Mouse (Mus musculus): Measurements from ENCODE around the gene Meox1. TPM values are rescaled to one million over a fixed set of nuclear protein-coding genes. Genes with fewer than 3 reads are reported as not detected.

Gene Meox1
- total and polyA plus RNA-seq, 2 experiments from 2014 or later: 0.69 to 2.0 TPM

DNA sequence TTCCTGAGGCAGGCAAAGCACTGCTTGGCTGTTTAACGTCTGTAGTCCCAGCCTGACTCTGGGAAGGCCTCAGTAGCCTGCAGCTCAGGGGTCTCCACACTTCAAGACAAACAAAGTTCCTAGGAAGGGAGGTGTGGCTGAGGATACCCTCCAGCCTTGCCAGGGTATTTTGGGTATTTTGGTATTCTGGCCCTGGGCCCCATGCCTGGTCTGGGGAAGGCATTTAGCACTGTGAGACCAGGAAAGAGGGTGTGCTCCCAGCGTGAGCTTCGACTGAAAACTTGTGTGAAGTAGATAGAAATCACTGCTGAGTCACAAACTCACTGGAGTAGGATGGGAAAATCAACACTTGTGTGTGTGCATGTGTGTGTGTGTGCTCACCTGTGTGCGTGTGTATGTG is 14.5 kb downstream of the Meox1 start:
- Histone ChIP-seq H3K9ac (replicated peaks; ENCODE audit: low read length) (no peak overlapping the region), H3K4me3 (ENCODE audit: low read length) (no peak overlapping the region), H3K27ac (no peak overlapping the region), H3K27me3 (ENCODE audit: insufficient read depth, low read length) (no peaks in the 10 kb centered on the region), H3K4me2 (ENCODE audit: low read depth, low read length) (no peak overlapping the region), H3K36me3 (ENCODE audit: insufficient read depth, low read length) (no peaks in the 10 kb centered on the region), H3K4me1 (ENCODE audit: insufficient read depth, low read length) (peaks cover 9% of the 10 kb centered on the region), H3K9me3 (ENCODE audit: low read length) (no peaks in the 10 kb centered on the region)
- ATAC-seq (no peak), DNase-seq (ENCODE audit: low spot score) (no peak)
- no peak for TF ChIP-seq CTCF (IDR thresholded peaks at IDR 0.05; ENCODE audit: low read depth)
- 78% methylated on average over 4 of the region's 4 CpGs for WGBS

DNA sequence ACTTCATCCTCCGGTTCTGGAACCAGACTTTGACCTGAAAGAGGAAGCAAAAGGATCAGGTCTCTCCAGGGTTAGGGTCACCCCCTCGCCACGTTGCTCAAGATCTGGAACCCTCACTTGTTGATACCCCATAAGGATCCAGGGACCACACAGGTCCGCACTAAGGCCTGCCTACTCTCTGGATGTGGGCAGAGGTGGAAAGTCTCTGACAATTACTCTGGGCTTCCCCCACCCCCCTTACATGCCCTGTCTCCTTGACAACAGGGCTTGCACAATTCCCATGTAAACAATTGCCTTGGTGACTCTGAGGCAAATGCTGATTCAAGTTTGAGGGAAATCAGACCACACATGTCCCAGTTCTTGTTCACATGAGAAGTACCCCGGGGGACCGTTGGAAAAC is 15.5 kb downstream of the Meox1 start:
- H3K9ac ChIP-seq (replicated peaks; ENCODE audit: low read length): no peak overlapping the region
- H3K36me3 ChIP-seq (ENCODE audit: insufficient read depth, low read length): no peaks in the 10 kb centered on the region
- H3K4me2 ChIP-seq (ENCODE audit: low read depth, low read length): no peak overlapping the region
- 44% methylated on average over 6 of the region's 6 CpGs for WGBS
- DNase-seq (ENCODE audit: low spot score) (peak; percentile 33), ATAC-seq (peak; percentile 38; the same call in 1 of the 2 replicates)
- no peak for TF ChIP-seq CTCF (IDR thresholded peaks at IDR 0.05; ENCODE audit: low read depth)
- no peak overlapping the region for H3K4me3 ChIP-seq (ENCODE audit: low read length)
- H3K4me1 ChIP-seq (ENCODE audit: insufficient read depth, low read length): peaks cover 19% of the 10 kb centered on the region
- H3K27me3 ChIP-seq (ENCODE audit: insufficient read depth, low read length): no peaks in the 10 kb centered on the region
- H3K27ac ChIP-seq: no peak overlapping the region
- H3K9me3 ChIP-seq (ENCODE audit: low read length): no peaks in the 10 kb centered on the region

DNA sequence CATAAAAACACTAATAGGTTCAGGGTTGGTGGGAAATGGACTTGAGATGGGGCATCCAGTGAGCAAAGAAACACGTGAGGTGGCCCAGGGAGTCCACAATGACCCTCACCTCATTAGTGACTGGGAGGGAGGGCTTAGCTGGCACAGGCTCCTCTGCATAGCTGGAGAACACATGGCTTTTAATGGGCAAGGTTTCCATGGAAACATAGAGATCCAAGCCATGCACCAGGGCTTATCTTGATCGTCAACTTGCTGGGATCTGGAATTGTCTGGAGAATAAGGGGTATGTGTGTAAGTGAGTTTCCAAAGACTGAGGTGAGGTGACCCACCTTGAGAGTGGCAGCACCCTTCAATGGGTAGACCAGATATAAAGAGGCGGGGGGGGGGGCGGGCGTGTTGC is 19.2 kb downstream of the Meox1 start:
- Histone ChIP-seq H3K9ac (replicated peaks; ENCODE audit: low read length) (no peak overlapping the region), H3K9me3 (ENCODE audit: low read length) (no peaks in the 10 kb centered on the region), H3K4me1 (ENCODE audit: insufficient read depth, low read length) (peaks cover 18% of the 10 kb centered on the region), H3K36me3 (ENCODE audit: insufficient read depth, low read length) (no peaks in the 10 kb centered on the region), H3K4me3 (ENCODE audit: low read length) (no peak overlapping the region), H3K27ac (no peak overlapping the region), H3K4me2 (ENCODE audit: low read depth, low read length) (no peak overlapping the region), H3K27me3 (ENCODE audit: insufficient read depth, low read length) (no peaks in the 10 kb centered on the region)
- DNase-seq (ENCODE audit: low spot score) (peak; percentile 69), ATAC-seq (peak; percentile 52)
- TF ChIP-seq CTCF (IDR thresholded peaks at IDR 0.05; ENCODE audit: low read depth): no peak
- WGBS: 43% methylated on average over 5 of the region's 5 CpGs

DNA sequence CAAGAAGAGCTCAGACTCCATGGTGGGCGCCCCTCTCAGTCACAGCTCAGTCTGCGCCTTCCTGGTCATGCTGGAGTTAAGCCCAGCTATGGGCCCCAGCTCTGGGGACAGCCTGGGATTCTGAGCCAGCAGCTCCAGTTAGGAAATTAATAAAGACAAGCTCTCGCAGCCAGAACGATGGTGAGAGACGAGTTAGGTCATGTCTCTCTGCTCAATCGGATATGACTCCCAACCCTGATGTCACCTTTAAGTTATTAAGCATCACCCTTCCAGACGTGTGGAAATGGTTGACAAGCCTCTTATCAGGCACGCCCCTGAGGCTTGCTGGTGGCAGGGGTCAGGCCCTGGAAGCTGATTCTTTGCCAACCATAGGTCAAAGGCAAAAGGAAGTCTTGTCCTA is 20.3 kb downstream of the Meox1 start:
- 53% methylated on average over 8 of the region's 8 CpGs for WGBS
- Histone ChIP-seq H3K9ac (replicated peaks; ENCODE audit: low read length) (no peak overlapping the region), H3K9me3 (ENCODE audit: low read length) (no peaks in the 10 kb centered on the region), H3K27ac (no peak overlapping the region), H3K4me2 (ENCODE audit: low read depth, low read length) (no peak overlapping the region), H3K36me3 (ENCODE audit: insufficient read depth, low read length) (no peaks in the 10 kb centered on the region), H3K4me1 (ENCODE audit: insufficient read depth, low read length) (peaks cover 19% of the 10 kb centered on the region), H3K27me3 (ENCODE audit: insufficient read depth, low read length) (no peaks in the 10 kb centered on the region), H3K4me3 (ENCODE audit: low read length) (no peak overlapping the region)
- TF ChIP-seq CTCF (IDR thresholded peaks at IDR 0.05; ENCODE audit: low read depth): no peak
- DNase-seq (ENCODE audit: low spot score) (no peak), ATAC-seq (0 out of 2 replicates have a peak, but pooled peaks have one; percentile 27)

- Histone ChIP-seq H3K9me3 (ENCODE audit: low read length) (no peaks in the 10 kb centered on the region), H3K27ac (no peak overlapping the region), H3K27me3 (ENCODE audit: insufficient read depth, low read length) (no peaks in the 10 kb centered on the region), H3K36me3 (ENCODE audit: insufficient read depth, low read length) (no peaks in the 10 kb centered on the region), H3K4me2 (ENCODE audit: low read depth, low read length) (no peak overlapping the region), H3K4me3 (ENCODE audit: low read length) (no peak overlapping the region), H3K4me1 (ENCODE audit: insufficient read depth, low read length) (peaks cover 19% of the 10 kb centered on the region), H3K9ac (replicated peaks; ENCODE audit: low read length) (no peak overlapping the region)
- DNase-seq (ENCODE audit: low spot score) (no peak), ATAC-seq (no peak)
- TF ChIP-seq CTCF (IDR thresholded peaks at IDR 0.05; ENCODE audit: low read depth): no peak
- 35% methylated on average over 6 of the region's 6 CpGs for WGBS
Observed at GRCm38 (mm10) chr11:101871435-101871834, 22.7 kb downstream of the Meox1 start.

DNA sequence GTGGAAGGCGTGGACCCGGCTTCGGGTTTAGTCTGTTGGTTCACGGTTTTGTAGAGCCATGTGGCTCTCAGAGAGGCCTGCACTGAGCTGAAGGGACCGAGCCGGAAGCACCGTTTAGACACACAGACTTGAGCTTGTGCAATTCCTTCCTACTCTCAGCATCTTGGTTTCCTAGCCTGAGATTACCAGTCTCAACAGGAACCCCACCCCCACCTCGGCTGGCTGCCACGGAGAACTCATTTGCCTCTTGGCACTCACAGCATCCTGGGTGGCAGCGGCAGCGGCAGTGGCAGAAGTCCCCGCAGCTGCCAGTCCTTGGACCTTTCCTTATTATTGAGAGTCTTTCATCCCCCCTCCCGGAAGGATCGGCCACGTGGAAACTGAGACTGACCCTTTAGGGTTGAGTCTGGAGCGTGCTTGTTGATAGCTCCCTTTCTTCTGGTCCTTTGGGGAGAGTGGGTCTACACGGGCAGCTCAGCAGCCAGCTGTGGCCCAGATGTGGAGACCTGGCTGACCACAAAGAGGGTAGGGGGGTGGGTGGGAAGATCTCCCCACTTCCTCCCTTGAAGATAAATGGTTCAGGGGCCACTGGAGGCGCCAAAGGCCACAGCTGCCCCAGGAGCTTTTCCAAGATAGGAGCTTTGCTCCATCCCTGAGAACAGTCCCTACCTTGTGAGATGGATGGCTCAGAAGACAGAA is 24.0 kb downstream of the Meox1 start:
- H3K9ac ChIP-seq (replicated peaks; ENCODE audit: low read length): no peak overlapping the region
- no peak overlapping the region for H3K4me2 ChIP-seq (ENCODE audit: low read depth, low read length)
- ATAC-seq: no peak
- H3K27me3 ChIP-seq (ENCODE audit: insufficient read depth, low read length): no peaks in the 10 kb centered on the region
- no peaks in the 10 kb centered on the region for H3K9me3 ChIP-seq (ENCODE audit: low read length)
- no peaks in the 10 kb centered on the region for H3K36me3 ChIP-seq (ENCODE audit: insufficient read depth, low read length)
- no peak for TF ChIP-seq CTCF (IDR thresholded peaks at IDR 0.05; ENCODE audit: low read depth)
- peaks cover 19% of the 10 kb centered on the region for H3K4me1 ChIP-seq (ENCODE audit: insufficient read depth, low read length)
- H3K27ac ChIP-seq: peak overlapping the region; percentile 15; the same call in 1 of the 2 replicates
- H3K4me3 ChIP-seq (ENCODE audit: low read length): no peak overlapping the region
- peak; percentile 77 for DNase-seq (ENCODE audit: low spot score)
- 44% methylated on average over 18 of the region's 18 CpGs for WGBS

- DNase-seq (ENCODE audit: low spot score) (no peak), ATAC-seq (no peak)
- Histone ChIP-seq H3K4me3 (ENCODE audit: low read length) (no peak overlapping the region), H3K9ac (replicated peaks; ENCODE audit: low read length) (no peak overlapping the region), H3K4me1 (ENCODE audit: insufficient read depth, low read length) (peaks cover 5% of the 10 kb centered on the region; the same call in 1 of the 2 replicates), H3K27ac (no peak overlapping the region), H3K4me2 (ENCODE audit: low read depth, low read length) (no peak overlapping the region), H3K27me3 (ENCODE audit: insufficient read depth, low read length) (no peaks in the 10 kb centered on the region), H3K36me3 (ENCODE audit: insufficient read depth, low read length) (no peaks in the 10 kb centered on the region), H3K9me3 (ENCODE audit: low read length) (no peaks in the 10 kb centered on the region)
- 76% methylated on average over 12 of the region's 12 CpGs for WGBS
- no peak for TF ChIP-seq CTCF (IDR thresholded peaks at IDR 0.05; ENCODE audit: low read depth)
Observed at GRCm38 (mm10) chr11:101867513-101868052, 26.6 kb downstream of the Meox1 start.

All from hindbrain, postnatal 0 days (tissue).